Mouse (Mus musculus) erythroblast, embryonic 14.5 days (primary cell): ENCODE data around the gene Rpl10a.

ENCODE experiments used
- GATA1 ChIP-seq: IDR thresholded peaks from 2 replicates; pipeline ENCODE4 v1.6.1; 2012; ENCODE audit warnings: low read length, inconsistent platforms, mixed read lengths
- TAL1 ChIP-seq: IDR thresholded peaks from 3 replicates; pipeline ENCODE4 v1.6.1; 2012; ENCODE audit warnings: low read length, inconsistent platforms, mixed read lengths

- TF ChIP-seq GATA1 = no peak
- no peak for TF ChIP-seq TAL1
These were observed 19.1 kb downstream of the Rpl10a start for GRCm38 (mm10) chr17:28347327-28347726.
